Mouse (Mus musculus) thymus, adult 18-20 months (tissue): Measurements from ENCODE around the gene Gm10668.
"Not testable (repeated sequence)": the region's sequence is repeated elsewhere in the genome, so short reads cannot be mapped to it uniquely, and the experiment has no call there.

Experiments
- DNase-seq, 2 experiments: peaks; one replicate each; pipeline ENCODE4 v3.0.0; 2022; ENCODE audit warnings: mixed read lengths in 2 of 2

Gm10668 gene

GRCm38 (mm10) chr7:20730524-20730923 is at the start of gene Gm10668:
Gene Gm10668 (minus strand): TSS chr7:20730624.
- DNase-seq = not testable (repeated sequence)

GRCm38 (mm10) chr7:20770885-20771284 is 40.5 kb upstream of the Gm10668 start, which contains the start of gene Vmn1r112:
Gene Vmn1r112 (plus strand): TSS chr7:20771185.
- not testable (repeated sequence) for DNase-seq

GRCm38 (mm10) chr7:20703116-20703515 is 27.3 kb downstream of the Gm10668 start, which contains the start of gene Vmn1r111:
Gene Vmn1r111 (minus strand): TSS chr7:20703216.
- DNase-seq = not testable (repeated sequence)
